Mouse (Mus musculus) frontal cortex, postnatal 10 days (tissue): ENCODE data around the gene Lgals4.

Experiments used
- DNase-seq, 2 experiments: peaks; one replicate each; pipeline ENCODE4 v3.0.0; 2022; ENCODE audit warnings: low spot score in 2 of 2, mixed read lengths in 1 of 2

Lgals4 gene

GRCm38 (mm10) chr7:28822556-28822955, 11.1 kb upstream of the Lgals4 start:
- DNase-seq = no peak

- no peak for DNase-seq
These were observed 10.4 kb upstream of the Lgals4 start for GRCm38 (mm10) chr7:28822993-28823903.

GRCm38 (mm10) chr7:28823932-28824331, 9.7 kb upstream of the Lgals4 start:
- no peak for DNase-seq

- DNase-seq = peak; percentile 84 to 89
These were observed 8.5 kb upstream of the Lgals4 start, which contains the start of gene Ech1 for GRCm38 (mm10) chr7:28824941-28825685. Gene Ech1 (plus strand): TSS chr7:28825217.

GRCm38 (mm10) chr7:28825686-28826401, 7.8 kb upstream of the Lgals4 start:
- DNase-seq = peak in 1 of 2 experiments; percentile 22

GRCm38 (mm10) chr7:28826402-28826772, 7.3 kb upstream of the Lgals4 start:
- DNase-seq = no peak

GRCm38 (mm10) chr7:28827338-28827737, 6.3 kb upstream of the Lgals4 start:
- no peak for DNase-seq

GRCm38 (mm10) chr7:28829821-28830220, 3.8 kb upstream of the Lgals4 start:
- no peak for DNase-seq

GRCm38 (mm10) chr7:28830981-28831380, 2.7 kb upstream of the Lgals4 start:
- DNase-seq = no peak

- DNase-seq = no peak
These were observed 2.1 kb upstream of the Lgals4 start for GRCm38 (mm10) chr7:28831411-28832125.

- no peak for DNase-seq
These were observed 1.5 kb upstream of the Lgals4 start for GRCm38 (mm10) chr7:28832137-28832536.

GRCm38 (mm10) chr7:28836936-28837335, 3.3 kb downstream of the Lgals4 start:
- no peak for DNase-seq

- DNase-seq = no peak
These were observed 4.7 kb downstream of the Lgals4 start for GRCm38 (mm10) chr7:28838331-28838730.

- DNase-seq = no peak
These were observed 13.6 kb downstream of the Lgals4 start for GRCm38 (mm10) chr7:28847273-28847672.

- no peak for DNase-seq
These were observed 16.1 kb downstream of the Lgals4 start for GRCm38 (mm10) chr7:28849700-28850236.

- DNase-seq = no peak
These were observed 17.0 kb downstream of the Lgals4 start for GRCm38 (mm10) chr7:28850642-28851041.

GRCm38 (mm10) chr7:28859953-28860352, 26.3 kb downstream of the Lgals4 start:
- no peak for DNase-seq

- DNase-seq = no peak
These were observed 27.2 kb downstream of the Lgals4 start for GRCm38 (mm10) chr7:28860898-28861297.

GRCm38 (mm10) chr7:28862817-28863499, 29.3 kb downstream of the Lgals4 start:
- DNase-seq = peak; percentile 52 to 76

- no peak for DNase-seq
These were observed 29.9 kb downstream of the Lgals4 start, which contains the start of gene Lgals7 for GRCm38 (mm10) chr7:28863540-28863939. Gene Lgals7 (plus strand): TSS chr7:28863853.
